Mouse (Mus musculus): ENCODE data around the gene Kpna3. TPM values are rescaled to one million over a fixed set of nuclear protein-coding genes. Genes with fewer than 3 reads are reported as not detected.

Kpna3 gene
- polyA plus RNA-seq, 2 experiments, result 13.4 to 27.7 TPM

DNA sequence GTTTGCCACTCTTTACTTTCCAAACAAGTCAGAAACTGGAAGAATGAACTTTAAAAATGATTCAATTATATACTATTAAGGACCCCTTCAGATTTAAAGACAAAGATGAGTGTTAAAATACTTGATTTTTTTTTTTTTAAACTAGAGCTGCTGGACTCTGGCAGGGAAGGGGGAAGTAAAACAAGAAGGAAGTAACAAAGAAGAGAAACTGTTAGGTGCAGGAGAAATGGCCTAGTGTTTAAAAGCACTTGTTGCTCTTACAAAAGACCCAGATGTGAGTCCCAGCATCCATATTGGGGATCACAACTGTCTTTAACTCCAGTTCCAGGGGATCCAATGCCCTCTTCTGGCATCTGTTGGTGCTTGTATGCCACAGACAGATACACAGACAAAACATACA lies 33.9 kb downstream of the Kpna3 start:
- DNase-seq (ENCODE audit: low read depth in 3 of 3, low spot score in 3 of 3), result no peak
- no peaks in the 10 kb centered on the region for H3K9me3 ChIP-seq (ENCODE audit: control insufficient read depth, low read length)
- peaks cover 7% of the 10 kb centered on the region for H3K36me3 ChIP-seq (replicated peaks; ENCODE audit: control insufficient read depth, insufficient read depth, low read depth)
- H3K4me1 ChIP-seq (replicated peaks; ENCODE audit: control insufficient read depth in 2 of 2, insufficient read depth in 2 of 2, low read length in 1 of 2), result peaks cover 0 to 6% of the 10 kb centered on the region in 2 experiments; a peak in 2 of 4 replicates
- H3K27me3 ChIP-seq (ENCODE audit: control insufficient read depth, insufficient read depth, low read length), result no peaks in the 10 kb centered on the region
- H3K4me3 ChIP-seq (ENCODE audit: insufficient read depth in 1 of 2, low read depth in 2 of 2, low read length in 2 of 2), result no peak overlapping the region
- TF ChIP-seq EP300 (IDR thresholded peaks at IDR 0.05; ENCODE audit: low read depth), result no peak
- no peak for TF ChIP-seq CTCF (IDR thresholded peaks at IDR 0.05; ENCODE audit: low read depth)
- H3K4me2 ChIP-seq (ENCODE audit: low read depth), result no peak overlapping the region
- no peak overlapping the region for H3K27ac ChIP-seq
- ATAC-seq (ENCODE audit: insufficient read depth), result no peak
- H3K9ac ChIP-seq (replicated peaks), result no peak overlapping the region

DNA sequence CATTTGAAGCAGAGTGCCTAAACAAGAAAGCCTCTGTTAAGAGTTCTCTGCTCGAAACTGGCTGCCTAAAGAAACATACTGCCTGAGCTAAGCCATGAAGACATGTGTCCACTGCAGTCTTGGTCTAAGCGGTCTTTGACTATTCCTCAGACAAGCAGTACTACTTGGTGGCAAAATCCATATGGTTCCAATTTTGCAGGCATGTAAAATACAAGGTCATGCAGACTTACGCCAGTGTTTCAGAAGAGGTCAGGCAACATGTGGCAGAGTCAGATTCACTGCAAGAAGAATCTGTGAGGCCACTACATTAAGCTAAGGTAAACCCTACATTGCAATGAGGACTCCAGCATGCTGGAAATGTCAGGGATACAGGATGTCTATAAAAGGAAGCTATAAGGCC lies 34.7 kb downstream of the Kpna3 start:
- no peak overlapping the region for H3K4me2 ChIP-seq (ENCODE audit: low read depth)
- H3K27ac ChIP-seq, result no peak overlapping the region
- no peak overlapping the region for H3K9ac ChIP-seq (replicated peaks)
- peaks cover 10% of the 10 kb centered on the region for H3K36me3 ChIP-seq (replicated peaks; ENCODE audit: control insufficient read depth, insufficient read depth, low read depth)
- no peak for DNase-seq (ENCODE audit: low read depth in 3 of 3, low spot score in 3 of 3)
- no peak for ATAC-seq (ENCODE audit: insufficient read depth)
- TF ChIP-seq CTCF (IDR thresholded peaks at IDR 0.05; ENCODE audit: low read depth), result no peak
- TF ChIP-seq EP300 (IDR thresholded peaks at IDR 0.05; ENCODE audit: low read depth), result no peak
- H3K4me3 ChIP-seq (ENCODE audit: insufficient read depth in 1 of 2, low read depth in 2 of 2, low read length in 2 of 2), result no peak overlapping the region
- H3K27me3 ChIP-seq (ENCODE audit: control insufficient read depth, insufficient read depth, low read length), result no peaks in the 10 kb centered on the region
- H3K9me3 ChIP-seq (ENCODE audit: control insufficient read depth, low read length), result no peaks in the 10 kb centered on the region
- peaks cover 0 to 1% of the 10 kb centered on the region in 2 experiments; a peak in 2 of 4 replicates for H3K4me1 ChIP-seq (replicated peaks; ENCODE audit: control insufficient read depth in 2 of 2, insufficient read depth in 2 of 2, low read length in 1 of 2)
- 83% methylated on average over 3 of the region's 3 CpGs for WGBS (ENCODE audit: insufficient replicate concordance)

DNA sequence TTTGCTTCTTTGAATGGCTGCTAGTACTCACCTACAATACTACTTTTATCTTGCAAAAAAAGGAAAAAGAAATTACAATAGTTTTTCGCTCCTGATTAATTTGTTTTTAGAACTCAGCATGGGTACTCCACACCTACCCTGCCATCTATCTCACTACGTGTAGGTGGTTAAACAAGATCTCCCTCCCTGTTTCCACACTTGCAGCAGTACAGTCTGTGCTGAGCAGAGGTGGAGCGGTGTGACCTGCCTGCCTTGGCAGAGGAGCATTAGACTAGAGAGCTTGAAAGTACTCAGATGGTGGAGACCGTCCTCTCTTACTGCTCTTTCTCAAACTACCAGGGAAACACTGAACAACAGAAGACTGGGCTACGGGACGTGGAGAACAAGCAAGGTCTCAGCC lies 44.9 kb downstream of the Kpna3 start:
- DNase-seq (ENCODE audit: low read depth in 3 of 3, low spot score in 3 of 3) (no peak), ATAC-seq (ENCODE audit: insufficient read depth) (no peak)
- Histone ChIP-seq H3K36me3 (replicated peaks; ENCODE audit: control insufficient read depth, insufficient read depth, low read depth) (peaks cover 5% of the 10 kb centered on the region), H3K4me1 (replicated peaks; ENCODE audit: control insufficient read depth in 2 of 2, insufficient read depth in 2 of 2, low read length in 1 of 2) (no peaks in the 10 kb centered on the region), H3K9ac (replicated peaks) (no peak overlapping the region), H3K27me3 (ENCODE audit: control insufficient read depth, insufficient read depth, low read length) (no peaks in the 10 kb centered on the region), H3K27ac (no peak overlapping the region), H3K4me3 (ENCODE audit: insufficient read depth in 1 of 2, low read depth in 2 of 2, low read length in 2 of 2) (no peak overlapping the region), H3K4me2 (ENCODE audit: low read depth) (no peak overlapping the region), H3K9me3 (ENCODE audit: control insufficient read depth, low read length) (no peaks in the 10 kb centered on the region)
- 85% methylated on average over 6 of the region's 6 CpGs for WGBS (ENCODE audit: insufficient replicate concordance)
- TF ChIP-seq EP300 (IDR thresholded peaks at IDR 0.05; ENCODE audit: low read depth) (no peak), CTCF (IDR thresholded peaks at IDR 0.05; ENCODE audit: low read depth) (no peak)

DNA sequence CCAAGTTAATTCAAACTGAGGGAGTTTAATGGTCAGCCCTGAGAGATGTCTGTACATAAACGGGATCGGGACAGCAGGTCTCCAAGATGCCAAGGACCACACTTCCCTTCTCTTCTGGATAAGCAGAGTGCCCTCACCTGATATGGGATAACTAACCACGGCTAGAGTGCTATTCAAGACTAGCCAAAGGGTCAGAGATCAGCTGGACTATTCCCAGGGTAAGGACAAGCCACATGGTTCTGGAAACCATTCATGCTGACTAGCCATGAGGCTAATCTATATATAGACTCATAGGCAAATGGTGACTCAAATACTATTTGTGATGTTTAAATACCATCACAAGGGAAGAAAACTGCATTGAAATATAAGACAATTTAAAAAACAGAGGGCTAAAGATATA lies 49.1 kb downstream of the Kpna3 start:
- DNase-seq (ENCODE audit: low read depth in 3 of 3, low spot score in 3 of 3) (no peak), ATAC-seq (ENCODE audit: insufficient read depth) (no peak)
- no peaks in the 10 kb centered on the region for H3K4me1 ChIP-seq (replicated peaks; ENCODE audit: control insufficient read depth in 2 of 2, insufficient read depth in 2 of 2, low read length in 1 of 2)
- H3K4me2 ChIP-seq (ENCODE audit: low read depth), result no peak overlapping the region
- TF ChIP-seq CTCF (IDR thresholded peaks at IDR 0.05; ENCODE audit: low read depth) (no peak), EP300 (IDR thresholded peaks at IDR 0.05; ENCODE audit: low read depth) (no peak)
- no peaks in the 10 kb centered on the region for H3K9me3 ChIP-seq (ENCODE audit: control insufficient read depth, low read length)
- WGBS (ENCODE audit: insufficient replicate concordance), result 71% methylated on average over 3 of the region's 3 CpGs
- H3K9ac ChIP-seq (replicated peaks), result no peak overlapping the region
- H3K27ac ChIP-seq, result no peak overlapping the region
- H3K27me3 ChIP-seq (ENCODE audit: control insufficient read depth, insufficient read depth, low read length), result no peaks in the 10 kb centered on the region
- H3K4me3 ChIP-seq (ENCODE audit: insufficient read depth in 1 of 2, low read depth in 2 of 2, low read length in 2 of 2), result no peak overlapping the region
- H3K36me3 ChIP-seq (replicated peaks; ENCODE audit: control insufficient read depth, insufficient read depth, low read depth), result peaks cover 5% of the 10 kb centered on the region

DNA sequence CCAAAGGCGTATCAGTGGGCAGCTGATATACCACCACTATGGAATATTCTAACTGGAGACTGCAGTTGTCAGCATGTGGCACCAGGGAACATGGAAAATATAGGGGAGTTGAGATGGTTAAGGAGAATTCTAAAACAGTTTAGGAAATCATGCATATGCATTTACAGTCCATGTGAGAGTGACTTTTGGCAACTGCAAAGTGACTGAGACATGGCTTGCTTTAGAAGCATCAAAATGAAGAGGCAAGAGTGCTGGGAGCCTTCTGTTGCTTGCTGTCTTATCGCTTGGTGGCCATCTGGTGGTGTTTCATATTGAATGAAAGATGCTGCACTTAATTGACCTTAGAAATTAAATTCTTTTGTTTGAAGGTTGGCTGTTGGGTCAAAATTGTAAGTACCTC lies 72.4 kb downstream of the Kpna3 start:
- no peak for ATAC-seq (ENCODE audit: insufficient read depth)
- H3K27ac ChIP-seq, result no peak overlapping the region
- no peak for DNase-seq (ENCODE audit: low read depth in 3 of 3, low spot score in 3 of 3)
- no peak overlapping the region for H3K4me3 ChIP-seq (ENCODE audit: insufficient read depth in 1 of 2, low read depth in 2 of 2, low read length in 2 of 2)
- H3K9me3 ChIP-seq (ENCODE audit: control insufficient read depth, low read length), result no peaks in the 10 kb centered on the region
- 89% methylated on average over 2 of the region's 2 CpGs for WGBS (ENCODE audit: insufficient replicate concordance)
- no peak for TF ChIP-seq CTCF (IDR thresholded peaks at IDR 0.05; ENCODE audit: low read depth)
- no peaks in the 10 kb centered on the region for H3K27me3 ChIP-seq (ENCODE audit: control insufficient read depth, insufficient read depth, low read length)
- no peak overlapping the region for H3K4me2 ChIP-seq (ENCODE audit: low read depth)
- no peak overlapping the region for H3K9ac ChIP-seq (replicated peaks)
- H3K36me3 ChIP-seq (replicated peaks; ENCODE audit: control insufficient read depth, insufficient read depth, low read depth), result peaks cover 20% of the 10 kb centered on the region
- H3K4me1 ChIP-seq (replicated peaks; ENCODE audit: control insufficient read depth in 2 of 2, insufficient read depth in 2 of 2, low read length in 1 of 2), result 0 out of 4 replicates have a peak, but pooled peaks cover 0 to 2% of the 10 kb centered on the region in 2 experiments

Measured in liver, embryonic 14.5 days (tissue).